Mouse (Mus musculus): ENCODE measurements around the gene Mthfd1l.

Gene Mthfd1l

GRCm38 (mm10) chr10:4210313-4211066, 237.6 kb downstream of the Mthfd1l start:
- peak; percentile 47 for DNase-seq (ENCODE audit: extremely low spot score)

- no peak for DNase-seq (ENCODE audit: extremely low spot score)
Measured at GRCm38 (mm10) chr10:4211067-4211447, 238.1 kb downstream of the Mthfd1l start.

All from embryo, embryonic 9.5 days (tissue).